Mouse (Mus musculus) naive thymus-derived CD4-positive, alpha-beta T cell, adult 5 months (primary cell): ENCODE measurements around the gene Fcgbp. TPM values are rescaled to one million over a fixed set of nuclear protein-coding genes. Genes with fewer than 3 reads are reported as not detected.

Experiments used
- polyA plus RNA-seq: library from polyadenylated mRNA; unstranded; fragments of 100-300 nt; shearing (Covaris generic); gene quantifications from one replicate; pipeline ENCODE4 v1.2.1, GENCODE M21; 2017

Fcgbp gene
- polyA plus RNA-seq, result not detected

GRCm38 (mm10) chr7:28070531-28071298, at the start of gene Fcgbp:
Gene Fcgbp (plus strand): TSS chr7:28071236.

DNA sequence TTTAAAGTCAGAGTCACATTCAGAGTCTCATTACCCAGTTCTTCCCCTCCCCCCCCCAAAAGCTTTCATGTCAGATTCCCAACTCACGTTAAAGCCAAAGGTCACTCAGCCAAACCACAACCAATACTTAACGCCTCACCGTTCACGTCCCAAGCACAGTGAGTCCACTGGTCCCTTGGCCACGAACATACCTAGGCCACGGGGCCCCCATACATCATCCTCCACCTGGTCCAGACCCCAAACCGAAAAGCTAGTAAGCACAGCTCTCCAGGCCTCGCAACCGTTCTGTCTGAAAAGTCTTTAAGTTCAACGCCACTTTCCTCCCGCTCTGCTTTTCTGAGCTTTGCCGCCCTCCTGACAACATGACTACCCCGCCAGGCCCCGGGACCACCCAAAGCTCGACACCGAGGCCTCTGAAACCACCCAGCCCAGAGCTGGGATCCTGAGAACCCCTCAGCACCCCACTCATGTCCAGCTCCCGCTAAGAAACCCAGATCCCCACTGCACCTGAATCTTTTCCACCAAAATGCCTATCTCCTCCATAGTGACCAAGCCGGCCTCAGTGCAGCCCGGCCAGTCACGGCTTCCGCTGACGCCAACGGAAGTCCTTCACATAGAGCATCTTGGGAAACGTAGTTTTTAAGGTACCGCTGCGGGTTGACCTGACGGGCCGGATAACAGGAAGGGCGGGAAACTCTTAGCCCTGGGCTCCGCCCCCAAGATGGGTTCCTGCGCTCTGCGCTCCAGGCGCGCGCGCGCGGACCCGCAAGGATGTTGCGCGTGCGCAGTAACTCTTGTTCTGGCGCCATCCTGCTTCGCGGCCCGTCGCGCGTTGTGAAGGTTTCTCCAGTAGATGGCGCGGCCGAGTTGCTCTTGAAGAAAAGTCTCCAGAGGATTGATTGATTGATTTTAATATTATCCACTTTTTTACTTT, 21.3 kb upstream of the Fcgbp start, which contains the start of gene Psmc4:
Gene Psmc4, minus strand, starts transcription at position 626 of the 934 bp plus-strand sequence.

GRCm38 (mm10) chr7:28129166-28129565, 58.1 kb downstream of the Fcgbp start, which contains the start of gene 9530053A07Rik:
Gene 9530053A07Rik (plus strand): TSS chr7:28129466.

GRCm38 (mm10) chr7:28169489-28170422, 98.7 kb downstream of the Fcgbp start, which contains the start of gene Fbl:
Gene Fbl (plus strand): TSS chr7:28169710.

Other genes with a start within 250 kb of the Fcgbp start
- 5.3 TPM for gene Zfp59, start 232.6 kb upstream of the Fcgbp start, polyA plus RNA-seq
- gene Zfp607a, start 213.7 kb upstream of the Fcgbp start, polyA plus RNA-seq, result 9.5 TPM
- gene Zfp974, start 141.8 kb upstream of the Fcgbp start, polyA plus RNA-seq, result 5.0 TPM
- gene Zfp780b, start 92.1 kb upstream of the Fcgbp start, polyA plus RNA-seq, result 7.3 TPM
- gene Zfp850, start 57.1 kb upstream of the Fcgbp start, polyA plus RNA-seq, result 7.9 TPM
- 174 TPM for gene Psmc4, start 21.1 kb upstream of the Fcgbp start, polyA plus RNA-seq
- gene 9530053A07Rik, start 58.2 kb downstream of the Fcgbp start, polyA plus RNA-seq, result not detected
- 228 TPM for gene Fbl, start 98.5 kb downstream of the Fcgbp start, polyA plus RNA-seq
- 10.3 TPM for gene Dyrk1b, start 108.2 kb downstream of the Fcgbp start, polyA plus RNA-seq
- 6.6 TPM for gene Eid2, start 196.6 kb downstream of the Fcgbp start, polyA plus RNA-seq
- gene Eid2b, start 206.5 kb downstream of the Fcgbp start, polyA plus RNA-seq, result 3.7 TPM
- not detected for gene Selenov, start 219.9 kb downstream of the Fcgbp start, polyA plus RNA-seq
- not detected for gene Dll3, start 231.0 kb downstream of the Fcgbp start, polyA plus RNA-seq
- 55.8 TPM for gene Timm50, start 240.8 kb downstream of the Fcgbp start, polyA plus RNA-seq